Mouse (Mus musculus): ENCODE results near the gene Msgn1. TPM values are rescaled to one million over a fixed set of nuclear protein-coding genes. Genes with fewer than 3 reads are reported as not detected.
A peak's percentile ranks its signal among the peaks of the same experiment; 100 is the strongest.

The Msgn1 gene
- total and polyA plus RNA-seq, 2 experiments from 2014 or later: not detected

GRCm38 (mm10) chr12:11221524-11222330, 13.0 kb upstream of the Msgn1 start:
- no peak overlapping the region for H3K4me3 ChIP-seq (ENCODE audit: low read depth, low read length)
- H3K9me3 ChIP-seq (replicated peaks; ENCODE audit: control insufficient read depth, low read length): no peaks in the 10 kb centered on the region
- H3K4me2 ChIP-seq (ENCODE audit: low read depth, low read length): peak overlapping the region; percentile 30
- no peaks in the 10 kb centered on the region for H3K36me3 ChIP-seq (replicated peaks; ENCODE audit: control insufficient read depth, insufficient read depth, low read length)
- peak overlapping the region; percentile 76 for H3K27ac ChIP-seq (ENCODE audit: low read depth)
- no peak for TF ChIP-seq CTCF (IDR thresholded peaks at IDR 0.05; ENCODE audit: low read depth)
- no peak for TF ChIP-seq EP300 (IDR thresholded peaks at IDR 0.05; ENCODE audit: low read depth)
- peak; percentile 59 for ATAC-seq (ENCODE audit: insufficient read depth, low read depth)
- DNase-seq (ENCODE audit: low spot score): peak; percentile 58
- H3K27me3 ChIP-seq (ENCODE audit: control insufficient read depth, insufficient read depth, low read length): no peaks in the 10 kb centered on the region
- 28% methylated on average over 20 of the region's 20 CpGs for WGBS
- H3K9ac ChIP-seq (replicated peaks; ENCODE audit: low read depth, low read length): 0 out of 2 replicates have a peak overlapping the region, but pooled peaks have one; percentile 26
- H3K4me1 ChIP-seq (ENCODE audit: control insufficient read depth, insufficient read depth): peaks cover 20% of the 10 kb centered on the region; the same call in 1 of the 2 replicates

DNA sequence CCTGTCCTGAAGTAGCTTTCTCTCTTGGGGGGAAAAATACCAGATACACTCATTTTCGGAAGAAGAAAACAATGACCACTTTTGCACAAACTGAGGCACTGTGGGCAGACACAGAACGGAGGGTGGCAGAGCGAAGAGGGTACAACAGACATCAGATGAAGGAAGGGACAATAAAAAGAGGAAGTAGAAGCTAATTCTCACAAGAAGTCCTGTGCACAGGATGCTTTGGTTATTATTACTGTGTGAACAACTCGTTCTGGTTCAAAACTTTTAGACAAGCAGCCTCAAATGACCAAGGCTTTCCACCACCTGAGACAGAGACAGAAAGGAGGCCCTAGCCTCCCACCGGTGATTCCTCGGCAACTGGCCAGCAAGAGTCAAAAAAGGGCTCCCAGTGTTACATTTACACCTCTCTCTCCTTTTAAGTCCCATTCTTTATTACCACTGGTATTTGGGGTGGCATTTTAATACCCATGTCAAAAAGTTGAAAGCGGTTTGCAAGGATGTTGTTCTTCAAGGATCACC, 9.0 kb upstream of the Msgn1 start:
- no peak for TF ChIP-seq CTCF (IDR thresholded peaks at IDR 0.05; ENCODE audit: low read depth)
- TF ChIP-seq EP300 (IDR thresholded peaks at IDR 0.05; ENCODE audit: low read depth): no peak
- H3K4me2 ChIP-seq (ENCODE audit: low read depth, low read length): no peak overlapping the region
- no peak overlapping the region for H3K4me3 ChIP-seq (ENCODE audit: low read depth, low read length)
- DNase-seq (ENCODE audit: low spot score) (no peak), ATAC-seq (ENCODE audit: insufficient read depth, low read depth) (no peak)
- H3K9ac ChIP-seq (replicated peaks; ENCODE audit: low read depth, low read length): no peak overlapping the region
- no peaks in the 10 kb centered on the region for H3K36me3 ChIP-seq (replicated peaks; ENCODE audit: control insufficient read depth, insufficient read depth, low read length)
- H3K9me3 ChIP-seq (replicated peaks; ENCODE audit: control insufficient read depth, low read length): no peaks in the 10 kb centered on the region
- no peaks in the 10 kb centered on the region for H3K4me1 ChIP-seq (ENCODE audit: control insufficient read depth, insufficient read depth)
- WGBS: 79% methylated on average over 7 of the region's 7 CpGs
- H3K27ac ChIP-seq (ENCODE audit: low read depth): no peak overlapping the region
- H3K27me3 ChIP-seq (ENCODE audit: control insufficient read depth, insufficient read depth, low read length): no peaks in the 10 kb centered on the region

DNA sequence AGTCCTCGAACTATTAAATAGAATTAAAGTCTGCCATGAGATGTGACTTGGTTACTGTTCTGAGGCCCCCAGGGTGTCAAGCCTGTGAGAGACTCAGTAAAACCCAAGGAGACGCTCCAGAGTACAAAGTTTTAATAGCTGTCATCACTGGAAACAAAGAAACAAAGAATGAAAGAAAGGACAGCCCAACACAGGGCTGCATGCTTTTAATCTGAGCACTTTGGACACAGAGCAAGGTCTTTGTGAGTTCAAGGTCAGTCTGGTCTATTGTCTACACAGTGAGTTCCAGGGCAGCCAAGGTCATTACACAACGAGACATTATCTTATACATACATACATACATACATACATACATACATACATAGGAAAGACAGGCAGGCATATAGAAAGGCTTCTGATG, 7.7 kb upstream of the Msgn1 start:
- TF ChIP-seq EP300 (IDR thresholded peaks at IDR 0.05; ENCODE audit: low read depth): no peak
- TF ChIP-seq CTCF (IDR thresholded peaks at IDR 0.05; ENCODE audit: low read depth): no peak
- Histone ChIP-seq H3K27me3 (ENCODE audit: control insufficient read depth, insufficient read depth, low read length) (no peaks in the 10 kb centered on the region), H3K36me3 (replicated peaks; ENCODE audit: control insufficient read depth, insufficient read depth, low read length) (no peaks in the 10 kb centered on the region), H3K9me3 (replicated peaks; ENCODE audit: control insufficient read depth, low read length) (no peaks in the 10 kb centered on the region), H3K27ac (ENCODE audit: low read depth) (no peak overlapping the region), H3K9ac (replicated peaks; ENCODE audit: low read depth, low read length) (no peak overlapping the region), H3K4me1 (ENCODE audit: control insufficient read depth, insufficient read depth) (no peaks in the 10 kb centered on the region), H3K4me3 (ENCODE audit: low read depth, low read length) (no peak overlapping the region), H3K4me2 (ENCODE audit: low read depth, low read length) (no peak overlapping the region)
- DNase-seq (ENCODE audit: low spot score) (no peak), ATAC-seq (ENCODE audit: insufficient read depth, low read depth) (no peak)
- 43% methylated on average over 3 of the region's 3 CpGs for WGBS

DNA sequence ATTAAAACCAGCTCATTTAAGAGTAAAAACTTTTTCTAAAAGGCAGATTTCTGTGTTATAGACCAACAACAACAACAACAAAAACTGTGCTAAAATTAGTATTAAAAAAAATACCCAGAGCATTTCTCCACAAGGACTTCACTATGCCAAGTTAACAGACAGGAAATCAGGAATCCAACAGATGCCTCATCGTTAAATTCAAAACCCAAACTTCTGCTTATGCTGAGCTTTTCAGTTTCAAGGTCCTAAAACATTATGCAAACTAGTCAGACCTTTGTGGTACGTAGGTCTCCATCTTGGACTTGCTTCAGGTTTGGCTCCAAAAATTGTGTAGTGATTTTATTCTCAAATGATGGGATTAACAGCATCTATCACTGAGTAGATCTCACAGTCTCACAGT, 6.8 kb upstream of the Msgn1 start:
- H3K27ac ChIP-seq (ENCODE audit: low read depth): no peak overlapping the region
- DNase-seq (ENCODE audit: low spot score): no peak
- no peak overlapping the region for H3K9ac ChIP-seq (replicated peaks; ENCODE audit: low read depth, low read length)
- H3K4me1 ChIP-seq (ENCODE audit: control insufficient read depth, insufficient read depth): no peaks in the 10 kb centered on the region
- no peak overlapping the region for H3K4me3 ChIP-seq (ENCODE audit: low read depth, low read length)
- no peaks in the 10 kb centered on the region for H3K27me3 ChIP-seq (ENCODE audit: control insufficient read depth, insufficient read depth, low read length)
- TF ChIP-seq CTCF (IDR thresholded peaks at IDR 0.05; ENCODE audit: low read depth): no peak
- TF ChIP-seq EP300 (IDR thresholded peaks at IDR 0.05; ENCODE audit: low read depth): no peak
- 86% methylated on average over 2 of the region's 2 CpGs for WGBS
- H3K9me3 ChIP-seq (replicated peaks; ENCODE audit: control insufficient read depth, low read length): no peaks in the 10 kb centered on the region
- no peak for ATAC-seq (ENCODE audit: insufficient read depth, low read depth)
- no peaks in the 10 kb centered on the region for H3K36me3 ChIP-seq (replicated peaks; ENCODE audit: control insufficient read depth, insufficient read depth, low read length)
- no peak overlapping the region for H3K4me2 ChIP-seq (ENCODE audit: low read depth, low read length)

GRCm38 (mm10) chr12:11214776-11215175, 6.0 kb upstream of the Msgn1 start:
- H3K4me2 ChIP-seq (ENCODE audit: low read depth, low read length): no peak overlapping the region
- H3K27ac ChIP-seq (ENCODE audit: low read depth): no peak overlapping the region
- H3K4me1 ChIP-seq (ENCODE audit: control insufficient read depth, insufficient read depth): no peaks in the 10 kb centered on the region
- H3K36me3 ChIP-seq (replicated peaks; ENCODE audit: control insufficient read depth, insufficient read depth, low read length): no peaks in the 10 kb centered on the region
- no peak overlapping the region for H3K9ac ChIP-seq (replicated peaks; ENCODE audit: low read depth, low read length)
- DNase-seq (ENCODE audit: low spot score): no peak
- no peaks in the 10 kb centered on the region for H3K27me3 ChIP-seq (ENCODE audit: control insufficient read depth, insufficient read depth, low read length)
- TF ChIP-seq EP300 (IDR thresholded peaks at IDR 0.05; ENCODE audit: low read depth): no peak
- TF ChIP-seq CTCF (IDR thresholded peaks at IDR 0.05; ENCODE audit: low read depth): no peak
- no peak overlapping the region for H3K4me3 ChIP-seq (ENCODE audit: low read depth, low read length)
- ATAC-seq (ENCODE audit: insufficient read depth, low read depth): no peak
- H3K9me3 ChIP-seq (replicated peaks; ENCODE audit: control insufficient read depth, low read length): no peaks in the 10 kb centered on the region
